Mouse (Mus musculus) testis, adult 2 months (tissue): ENCODE measurements around the gene Eya4.

Experiments
- CTCF ChIP-seq: fragments of 200-500 bp; IDR thresholded peaks from 2 replicates; pipeline ENCODE4 v1.5.1; 2012; ENCODE audit warnings: low read depth, mild to moderate bottlenecking, inconsistent platforms, low read length, moderate library complexity; ENCODE audit not compliant: control insufficient read depth, insufficient read depth, insufficient replicate concordance
- POLR2A ChIP-seq: fragments of 200-500 bp; IDR thresholded peaks from 2 replicates; pipeline ENCODE4 v1.6.1; 2012; ENCODE audit warnings: low read depth, mild to moderate bottlenecking, inconsistent platforms, low read length, moderate library complexity; ENCODE audit not compliant: control insufficient read depth

- no peak for TF ChIP-seq CTCF
- TF ChIP-seq POLR2A = no peak
Measured at GRCm38 (mm10) chr10:23092517-23092916, 258.1 kb downstream of the Eya4 start.
